Mouse (Mus musculus) E14TG2a.4 (cell line): ENCODE measurements at regions not wholly inside any gene's neighbourhood (a gene's known extent, or its start where the extent isn't known, plus 50 kb on each side); places are given as distances from the start of the nearest gene placed in this dataset.

Source experiments
- H3K27me3 ChIP-seq: 2 replicates; pipeline ENCODE4 v1.6.1; 2014; ENCODE audit warnings: low read length, control low read depth; ENCODE audit not compliant: insufficient read depth
- H3K36me3 ChIP-seq: 2 replicates; pipeline ENCODE4 v1.6.1; 2014; ENCODE audit warnings: low read length, control low read depth; ENCODE audit not compliant: insufficient read depth
- H3K4me1 ChIP-seq: replicated peaks from 2 replicates; pipeline ENCODE4 v1.6.1; 2014; ENCODE audit warnings: low read depth, low read length, control low read depth
- H3K4me3 ChIP-seq: replicated peaks from 2 replicates; pipeline ENCODE4 v1.5.1; 2014; ENCODE audit warnings: mild to moderate bottlenecking, low read length
- H3K9me3 ChIP-seq: 2 replicates; pipeline ENCODE4 v1.6.1; 2014; ENCODE audit warnings: low read length, control low read depth
- CTCF ChIP-seq: conservative IDR thresholded peaks from 2 replicates; pipeline ENCODE4 v1.5.1; 2014; ENCODE audit warnings: low read length
- NANOG ChIP-seq: IDR thresholded peaks from 2 replicates; pipeline ENCODE4 v1.6.1; 2014; ENCODE audit warnings: borderline replicate concordance, low read length, mixed read lengths
- POU5F1 ChIP-seq: IDR thresholded peaks from 2 replicates; pipeline ENCODE4 v1.6.1; 2014; ENCODE audit warnings: low read length, borderline replicate concordance

DNA sequence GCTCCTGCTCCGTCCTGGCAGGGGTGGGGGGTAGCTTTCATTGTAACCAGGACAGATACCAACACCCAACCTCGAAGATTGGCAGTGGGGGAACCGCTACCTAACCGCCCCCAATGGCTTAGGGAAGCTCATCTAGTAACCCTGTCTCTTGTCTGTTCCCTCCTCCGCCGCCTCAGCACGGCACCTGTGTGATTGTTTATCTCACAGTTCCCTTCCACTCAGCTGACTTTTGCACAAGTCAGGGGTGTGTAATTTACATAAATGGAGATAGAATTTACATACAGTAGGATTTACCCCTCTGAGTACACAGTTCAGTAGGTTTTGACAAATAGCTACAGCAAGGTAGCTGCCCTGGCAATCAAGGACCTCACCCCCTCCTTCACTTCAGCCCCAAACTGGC lies 135.8 kb downstream of the Tpra1 start:
- H3K4me3 ChIP-seq: no peak overlapping the region

DNA sequence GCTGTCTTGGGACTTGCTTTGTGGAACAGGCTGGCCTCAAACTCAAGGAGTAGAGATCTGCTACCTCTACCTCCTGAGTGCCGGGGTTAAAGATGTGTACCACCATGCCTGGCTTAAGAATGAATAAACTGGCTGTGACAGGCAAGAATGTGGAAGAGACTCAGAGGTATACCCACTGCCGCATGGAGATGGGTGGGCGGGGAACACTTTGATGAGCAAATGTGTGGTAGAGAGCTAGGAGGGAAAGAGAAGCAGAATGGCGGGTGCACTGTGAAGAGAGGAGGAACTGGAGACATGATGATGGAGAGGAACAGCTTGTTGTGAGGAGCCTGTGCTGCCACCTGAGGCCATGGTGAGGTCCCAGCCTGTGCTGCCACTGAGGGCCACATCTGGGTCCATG lies 138.9 kb downstream of the Tpra1 start:
- Histone ChIP-seq H3K4me3 (no peak overlapping the region), H3K4me1 (peaks cover 56% of the 10 kb centered on the region), H3K36me3 (no peaks in the 10 kb centered on the region), H3K9me3 (no peaks in the 10 kb centered on the region), H3K27me3 (peaks cover 48% of the 10 kb centered on the region)
- TF ChIP-seq POU5F1 (no peak), CTCF (no peak), NANOG (no peak)

More for the DNA sequence above, 135.8 kb downstream of the Tpra1 start:
- Histone ChIP-seq H3K9me3 (no peaks in the 10 kb centered on the region), H3K4me1 (peaks cover 36% of the 10 kb centered on the region), H3K36me3 (no peaks in the 10 kb centered on the region), H3K27me3 (peaks cover 61% of the 10 kb centered on the region)
- no peak for TF ChIP-seq POU5F1
- TF ChIP-seq NANOG: no peak
- no peak for TF ChIP-seq CTCF

DNA sequence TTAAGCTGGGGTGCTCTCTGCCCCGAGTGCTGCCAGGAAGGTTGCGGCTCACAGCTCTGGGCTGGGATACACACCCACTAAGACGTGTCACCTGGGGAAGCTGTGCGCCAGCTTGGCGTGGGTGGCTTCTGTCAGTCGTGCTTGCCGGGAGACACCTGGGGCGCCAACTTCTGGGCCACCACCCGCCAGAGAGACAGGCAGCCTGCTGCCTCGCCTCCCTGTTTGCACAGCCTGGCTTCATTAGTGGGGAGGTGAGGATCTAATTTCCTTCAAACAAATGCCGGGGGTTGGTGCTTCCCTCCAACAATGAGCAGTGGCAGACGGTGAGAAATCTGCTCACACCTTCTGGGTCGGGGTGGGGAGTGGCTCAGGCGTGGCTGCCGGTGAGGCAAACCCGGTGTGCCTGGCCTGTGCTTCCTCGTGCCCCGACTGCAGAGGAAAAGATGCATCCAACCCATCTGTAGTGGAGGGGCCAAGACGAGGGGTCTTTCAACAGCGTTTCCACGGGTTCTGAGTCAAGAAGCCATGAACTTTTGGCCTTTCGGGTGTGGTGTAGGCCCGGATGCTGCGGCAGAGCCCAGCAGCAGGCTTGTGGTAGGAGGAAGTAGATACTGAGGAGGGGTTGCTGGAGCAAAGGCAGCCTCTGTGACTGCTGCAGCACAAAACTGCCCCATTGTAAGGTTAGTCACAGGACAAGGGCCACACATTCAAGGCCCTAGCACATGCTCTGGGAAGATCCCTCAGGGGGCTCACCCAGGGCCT lies 140.6 kb downstream of the Tpra1 start:
- TF ChIP-seq CTCF (no peak), NANOG (no peak), POU5F1 (no peak)
- Histone ChIP-seq H3K36me3 (no peaks in the 10 kb centered on the region), H3K9me3 (no peaks in the 10 kb centered on the region), H3K4me3 (no peak overlapping the region), H3K27me3 (peaks cover 30% of the 10 kb centered on the region), H3K4me1 (peaks cover 56% of the 10 kb centered on the region)

DNA sequence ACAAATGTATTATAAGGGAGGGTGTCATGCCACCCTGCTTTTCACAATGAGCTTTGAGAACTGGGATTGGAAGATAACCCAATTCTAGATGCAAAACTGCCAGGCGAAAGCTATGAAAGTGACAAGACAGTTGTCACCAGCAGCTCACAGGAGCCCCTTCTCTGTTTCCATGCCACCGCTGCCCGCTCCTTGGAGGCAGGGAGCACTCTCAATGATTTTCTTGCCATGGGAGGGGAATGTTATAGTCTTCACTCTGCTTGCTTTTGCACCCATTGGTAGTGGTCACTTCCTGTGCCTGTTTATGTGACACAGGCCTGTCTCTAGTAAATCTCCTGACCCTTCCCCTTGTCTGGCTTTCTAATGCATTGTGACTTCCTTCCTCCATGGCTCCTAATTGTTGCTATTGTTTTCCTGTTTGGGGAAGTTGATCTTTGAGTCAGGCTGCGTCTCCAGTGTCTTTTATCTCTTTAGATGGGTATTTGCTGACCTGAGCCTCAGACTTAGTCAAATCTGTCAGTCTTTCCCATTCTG lies 143.4 kb downstream of the Tpra1 start:
- Histone ChIP-seq H3K27me3 (peaks cover 21% of the 10 kb centered on the region), H3K4me1 (peaks cover 67% of the 10 kb centered on the region), H3K4me3 (no peak overlapping the region), H3K9me3 (no peaks in the 10 kb centered on the region), H3K36me3 (no peaks in the 10 kb centered on the region)
- TF ChIP-seq NANOG (peak; percentile 57; the same call in 1 of the 2 replicates), CTCF (no peak)

DNA sequence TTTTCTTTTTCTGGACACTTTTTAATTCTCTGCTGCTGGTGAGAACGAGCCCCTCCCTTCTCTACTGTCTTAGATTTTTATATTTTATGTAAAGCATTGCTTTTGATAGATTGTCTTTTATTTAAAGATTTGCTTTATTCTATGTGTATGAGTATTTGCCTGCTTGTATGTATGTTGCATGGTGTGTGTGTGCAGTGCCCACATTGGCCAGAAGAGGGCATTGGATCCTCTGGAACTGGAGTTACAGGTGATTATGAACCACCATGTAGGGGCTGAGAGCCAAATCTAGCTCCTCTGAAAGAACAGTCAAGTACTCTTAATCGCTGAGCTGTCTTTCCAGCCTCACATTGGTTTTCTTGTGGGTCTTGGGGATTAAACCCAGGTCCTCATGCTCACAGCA lies 144.4 kb downstream of the Tpra1 start:
- Histone ChIP-seq H3K4me3 (no peak overlapping the region), H3K36me3 (no peaks in the 10 kb centered on the region), H3K9me3 (0 out of 2 replicates have a peak, but pooled peaks cover under 1% of the 10 kb centered on the region), H3K4me1 (peaks cover 58% of the 10 kb centered on the region), H3K27me3 (peaks cover 11% of the 10 kb centered on the region)
- TF ChIP-seq NANOG (no peak), POU5F1 (no peak), CTCF (peak; percentile 49)

DNA sequence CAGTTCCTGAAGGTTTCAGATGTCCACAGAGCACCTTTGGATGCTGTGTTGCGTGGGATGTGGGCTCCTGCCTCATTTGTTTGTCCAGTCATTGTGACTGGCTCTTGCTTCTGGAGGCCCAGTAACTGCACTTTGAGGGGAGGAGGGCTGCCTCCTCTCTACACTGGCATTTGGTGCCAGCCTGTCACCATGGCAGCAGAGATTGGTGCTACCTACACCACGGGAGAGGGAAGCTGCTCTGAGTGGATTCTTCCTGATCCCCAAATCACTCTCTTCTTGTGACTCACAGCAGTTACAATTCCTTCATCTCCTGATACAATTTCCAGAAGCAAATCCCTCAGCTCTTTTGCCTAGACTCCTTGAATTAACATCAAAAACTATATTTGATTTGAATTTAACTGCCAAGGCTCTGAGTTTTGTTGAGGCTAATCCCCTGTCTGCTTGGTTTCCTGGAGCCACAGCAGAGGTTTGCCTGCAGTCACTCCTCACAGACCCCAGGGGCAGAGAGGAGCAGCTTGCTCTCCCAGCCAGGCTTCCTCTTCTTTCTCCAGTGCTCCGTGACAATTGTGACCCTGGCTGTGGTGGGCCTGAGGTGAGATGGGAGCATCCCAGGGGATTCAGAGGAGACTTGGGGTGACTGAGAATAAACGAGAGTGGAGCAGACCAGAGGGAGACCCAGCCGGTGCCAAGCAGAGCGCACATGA lies 145.7 kb downstream of the Tpra1 start:
- H3K9me3 ChIP-seq: peaks cover 13% of the 10 kb centered on the region
- H3K4me1 ChIP-seq: peaks cover 48% of the 10 kb centered on the region
- H3K4me3 ChIP-seq: no peak overlapping the region
- peaks cover 9% of the 10 kb centered on the region for H3K27me3 ChIP-seq
- TF ChIP-seq POU5F1 (no peak), CTCF (peak; percentile 28)
- H3K36me3 ChIP-seq: no peaks in the 10 kb centered on the region

DNA sequence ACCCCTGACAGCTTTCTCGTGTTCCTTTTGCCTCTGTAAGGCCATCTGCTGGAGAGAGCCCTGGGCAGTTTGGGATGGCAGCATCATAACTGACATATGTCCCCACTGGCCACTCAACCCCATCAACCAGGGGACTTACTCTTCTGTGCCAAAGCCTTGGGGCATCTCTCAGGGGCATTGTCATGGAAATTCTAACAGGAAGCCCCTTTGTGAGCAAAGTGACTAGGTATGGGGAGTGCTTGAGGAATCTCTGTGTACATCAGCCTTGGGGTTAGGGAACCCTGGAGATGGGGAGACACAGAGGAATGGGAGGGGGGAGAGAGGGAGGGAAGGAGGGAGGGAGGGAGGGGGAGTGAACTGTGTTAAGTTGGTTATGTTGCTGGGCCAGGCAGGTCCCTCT lies 147.2 kb downstream of the Tpra1 start:
- Histone ChIP-seq H3K4me1 (peaks cover 33% of the 10 kb centered on the region), H3K36me3 (no peaks in the 10 kb centered on the region), H3K4me3 (no peak overlapping the region), H3K9me3 (peaks cover 14% of the 10 kb centered on the region), H3K27me3 (peaks cover 6% of the 10 kb centered on the region)
- no peak for TF ChIP-seq CTCF
- peak; percentile 51; the same call in 1 of the 2 replicates for TF ChIP-seq POU5F1

DNA sequence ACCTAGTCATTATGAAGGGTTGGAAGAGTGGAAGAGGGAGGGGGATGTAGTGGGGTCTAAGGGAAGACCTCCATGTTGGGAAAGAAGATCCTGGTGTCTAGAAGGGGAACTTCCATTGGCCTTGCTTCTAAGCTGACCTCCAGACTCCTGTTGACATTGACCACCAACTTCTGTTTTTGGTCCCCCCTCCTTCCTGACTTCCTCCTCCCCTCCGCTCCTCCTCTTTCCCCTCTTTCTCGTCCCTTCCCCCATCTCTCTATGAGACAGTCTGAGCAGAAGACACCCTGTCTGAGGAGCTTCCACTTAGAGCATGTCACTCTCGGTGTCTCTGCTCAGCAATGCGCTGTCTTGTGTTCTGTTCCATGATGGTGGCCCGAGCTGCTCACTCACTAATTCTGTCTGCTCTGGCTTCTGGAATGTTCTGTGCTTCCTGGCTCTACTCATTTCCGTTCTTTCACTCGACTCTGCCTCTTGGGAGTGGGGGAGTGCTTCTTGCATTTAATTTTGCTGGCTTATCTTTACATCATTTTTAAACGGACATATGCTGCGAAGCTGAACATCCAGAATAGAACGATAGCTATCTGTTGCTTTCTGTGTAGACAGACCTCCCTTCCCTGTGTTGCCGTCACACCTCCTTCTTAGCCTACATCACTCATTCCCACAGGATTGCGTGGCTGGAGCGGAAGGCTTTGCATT lies 148.7 kb downstream of the Tpra1 start:
- H3K27me3 ChIP-seq: peaks cover 6% of the 10 kb centered on the region
- H3K4me1 ChIP-seq: peaks cover 22% of the 10 kb centered on the region
- H3K9me3 ChIP-seq: peaks cover 14% of the 10 kb centered on the region
- no peak for TF ChIP-seq CTCF
- H3K4me3 ChIP-seq: no peak overlapping the region
- no peaks in the 10 kb centered on the region for H3K36me3 ChIP-seq
